ENCODE assay signal across 11 mouse cellular contexts in genomic region chr15:79763601-79764246, GRCm38 (mm10). TPM values are rescaled to one million over a fixed set of nuclear protein-coding genes. Genes with fewer than 3 reads are reported as not detected.
A peak's percentile ranks its signal among the peaks of the same experiment; 100 is the strongest.
DNase-seq lines count a peak whose midpoint lies in the region; ATAC-seq and TF ChIP-seq lines count a peak whose summit lies in the region.
"Had no signal": no experiment of that assay in that cellular context is flagged by ENCODE, and none has a peak within 500 bp of the region (broad histone marks: within the 10 kb centered on the region; RNA-seq: fewer than 3 reads in every experiment).

No protein-coding gene starts in this region.

- no peak overlapping the region for H3K4me3 ChIP-seq in hindbrain, embryonic 16.5 days (ENCODE audit: low read length)
- H3K4me3 ChIP-seq in hindbrain, embryonic 11.5 days (ENCODE audit: low read depth, low read length), result no peak overlapping the region
- no peak overlapping the region for H3K4me3 ChIP-seq in midbrain, postnatal 0 days (ENCODE audit: low read depth, low read length)
- H3K4me3 ChIP-seq in midbrain, embryonic 16.5 days (ENCODE audit: low read depth, low read length), result no peak overlapping the region
- H3K4me3 ChIP-seq in bone marrow macrophage, adult 2 months (ENCODE audit: insufficient read depth, low read length), result no peak overlapping the region
- H3K4me3 ChIP-seq: limb, embryonic 13.5 days had no signal

- H3K4me2 ChIP-seq in hindbrain, embryonic 16.5 days (ENCODE audit: low read length), result no peak overlapping the region
- no peak overlapping the region for H3K4me2 ChIP-seq in hindbrain, embryonic 11.5 days (replicated peaks; ENCODE audit: low read depth, low read length)
- H3K4me2 ChIP-seq in midbrain, postnatal 0 days (ENCODE audit: low read depth, low read length, poor library complexity, severe bottlenecking), result no peak overlapping the region
- H3K4me2 ChIP-seq in midbrain, embryonic 16.5 days (ENCODE audit: low read length), result no peak overlapping the region
- H3K4me2 ChIP-seq: limb, embryonic 13.5 days had no signal

- 0 out of 2 replicates have a peak, but pooled peaks have one; percentile 45 for ATAC-seq in hindbrain, embryonic 16.5 days
- ATAC-seq in hindbrain, embryonic 11.5 days (ENCODE audit: low FRiP score), result no peak
- no peak for ATAC-seq in midbrain, postnatal 0 days (ENCODE audit: low FRiP score)
- no peak for ATAC-seq in midbrain, embryonic 16.5 days

- H3K36me3 ChIP-seq in hindbrain, embryonic 16.5 days (ENCODE audit: control insufficient read depth, insufficient read depth, low read length), result peaks cover 9% of the 10 kb centered on the region; the same call in 1 of the 2 replicates
- H3K36me3 ChIP-seq in hindbrain, embryonic 11.5 days (ENCODE audit: control insufficient read depth, insufficient read depth, low read length), result 0 out of 2 replicates have a peak, but pooled peaks cover 2% of the 10 kb centered on the region
- peaks cover 41% of the 10 kb centered on the region for H3K36me3 ChIP-seq in midbrain, postnatal 0 days (ENCODE audit: insufficient read depth, low read length)
- peaks cover 6% of the 10 kb centered on the region; the same call in 1 of the 2 replicates for H3K36me3 ChIP-seq in midbrain, embryonic 16.5 days (ENCODE audit: control insufficient read depth, insufficient read depth, low read length)

- H3K4me1 ChIP-seq in hindbrain, embryonic 16.5 days (ENCODE audit: control insufficient read depth, insufficient read depth, low read depth, low read length), result peaks cover 7% of the 10 kb centered on the region; the same call in 1 of the 2 replicates
- no peaks in the 10 kb centered on the region for H3K4me1 ChIP-seq in hindbrain, embryonic 11.5 days (replicated peaks; ENCODE audit: control insufficient read depth, insufficient read depth, low read length)
- no peaks in the 10 kb centered on the region for H3K4me1 ChIP-seq in midbrain, postnatal 0 days (ENCODE audit: insufficient read depth, low read length)
- H3K4me1 ChIP-seq in midbrain, embryonic 16.5 days (ENCODE audit: control insufficient read depth, insufficient read depth, low read length), result no peaks in the 10 kb centered on the region; the same call in 1 of the 2 replicates
- peaks cover 47% of the 10 kb centered on the region for H3K4me1 ChIP-seq in bone marrow macrophage, adult 2 months (ENCODE audit: control insufficient read depth, insufficient read depth, low read length)

- 89% methylated on average over 7 of the region's 7 CpGs for WGBS in hindbrain, embryonic 16.5 days
- 89% methylated on average over 7 of the region's 7 CpGs for WGBS in hindbrain, embryonic 11.5 days
- 91% methylated on average over 7 of the region's 7 CpGs for WGBS in midbrain, postnatal 0 days
- 93% methylated on average over 7 of the region's 7 CpGs for WGBS in midbrain, embryonic 16.5 days

- peak; percentile 12; the same call in 1 of the 2 replicates for TF ChIP-seq CTCF in midbrain, postnatal 0 days (IDR thresholded peaks at IDR 0.05)
- no peak for TF ChIP-seq CTCF in bone marrow macrophage, adult 2 months (IDR thresholded peaks at IDR 0.05; ENCODE audit: low read depth, low read length)

- TF ChIP-seq POLR2A in bone marrow macrophage, adult 2 months (IDR thresholded peaks at IDR 0.05; ENCODE audit: borderline replicate concordance, low read depth, low read length), result no peak

- no peaks in the 10 kb centered on the region for H3K9me3 ChIP-seq in hindbrain, embryonic 16.5 days (ENCODE audit: control insufficient read depth, low read length)
- no peaks in the 10 kb centered on the region for H3K9me3 ChIP-seq in hindbrain, embryonic 11.5 days (ENCODE audit: control insufficient read depth, low read length)
- no peaks in the 10 kb centered on the region for H3K9me3 ChIP-seq in midbrain, postnatal 0 days (ENCODE audit: low read length)
- H3K9me3 ChIP-seq in midbrain, embryonic 16.5 days (replicated peaks; ENCODE audit: control insufficient read depth, low read length, poor library complexity, severe bottlenecking), result no peaks in the 10 kb centered on the region
- H3K9me3 ChIP-seq: limb, embryonic 13.5 days had no signal

- no peak for DNase-seq in hindbrain, embryonic 11.5 days (ENCODE audit: low spot score)
- no peak for DNase-seq in midbrain, postnatal 0 days (ENCODE audit: low spot score)
- peak; percentile 78 to 86 for DNase-seq in cerebellum, postnatal 10 days
- no peak for DNase-seq in spleen, postnatal 10 days (ENCODE audit: low spot score in 2 of 2)
- DNase-seq in kidney, postnatal 36 days, result no peak
- DNase-seq: lung, postnatal 4 days; retina, postnatal 1 day had no signal

- H3K9ac ChIP-seq in hindbrain, embryonic 16.5 days (ENCODE audit: low read depth, low read length), result no peak overlapping the region
- no peak overlapping the region for H3K9ac ChIP-seq in hindbrain, embryonic 11.5 days (ENCODE audit: low read depth, low read length)
- no peak overlapping the region for H3K9ac ChIP-seq in midbrain, postnatal 0 days (replicated peaks; ENCODE audit: low read length, poor library complexity, severe bottlenecking)
- H3K9ac ChIP-seq in midbrain, embryonic 16.5 days (ENCODE audit: low read depth, low read length), result no peak overlapping the region
- H3K9ac ChIP-seq: limb, embryonic 13.5 days had no signal

- H3K27me3 ChIP-seq in hindbrain, embryonic 16.5 days (replicated peaks; ENCODE audit: control insufficient read depth, insufficient read depth, low read length), result no peaks in the 10 kb centered on the region
- H3K27me3 ChIP-seq in hindbrain, embryonic 11.5 days (ENCODE audit: control insufficient read depth, insufficient read depth, low read length), result no peaks in the 10 kb centered on the region
- H3K27me3 ChIP-seq in midbrain, postnatal 0 days (ENCODE audit: insufficient read depth, low read length), result no peaks in the 10 kb centered on the region
- no peaks in the 10 kb centered on the region for H3K27me3 ChIP-seq in midbrain, embryonic 16.5 days (ENCODE audit: control insufficient read depth, insufficient read depth, low read depth, low read length)
- H3K27me3 ChIP-seq: limb, embryonic 13.5 days had no signal

- no peak overlapping the region for H3K27ac ChIP-seq in hindbrain, embryonic 16.5 days (ENCODE audit: low read depth, low read length)
- H3K27ac ChIP-seq in hindbrain, embryonic 11.5 days (ENCODE audit: low read depth, low read length), result no peak overlapping the region
- no peak overlapping the region for H3K27ac ChIP-seq in midbrain, postnatal 0 days (ENCODE audit: low read depth, low read length)
- no peak overlapping the region for H3K27ac ChIP-seq in midbrain, embryonic 16.5 days (ENCODE audit: low read length)
- H3K27ac ChIP-seq in bone marrow macrophage, adult 2 months (ENCODE audit: insufficient read depth, low read depth, low read length), result peak overlapping the region; percentile 29; the same call in 1 of the 2 replicates
- H3K27ac ChIP-seq: limb, embryonic 13.5 days had no signal

RNA-seq across cellular contexts. Expression of gene Dnal4, which starts 13.9 kb away (rescaled TPM):
- 61.8 and 64.9 TPM in 2 replicates for polyA plus RNA-seq in hindbrain, embryonic 16.5 days (2015; fragmentation: Nextera tagmentation; extraction: Ambion mirVana)
- polyA plus RNA-seq in hindbrain, embryonic 11.5 days (2014; fragmentation: Nextera tagmentation; extraction: Ambion mirVana), result 61.8 and 71.9 TPM in 2 replicates
- total RNA-seq in midbrain, postnatal 0 days (2014; rRNA removed), result 40.8 and 44.0 TPM in 2 replicates
- polyA plus RNA-seq in midbrain, postnatal 0 days (2015; fragmentation: Nextera tagmentation; extraction: Ambion mirVana), result 55.9 and 59.7 TPM in 2 replicates
- 69.0 and 76.5 TPM in 2 replicates for polyA plus RNA-seq in midbrain, embryonic 16.5 days (2015; fragmentation: Nextera tagmentation; extraction: Ambion mirVana)
- polyA plus RNA-seq in bone marrow macrophage, adult 2 months (2012; ENCODE audit: insufficient read depth, insufficient read length, missing spikeins), result 23.9 and 26.0 TPM in 2 replicates

RNA-seq across cellular contexts. Expression of gene Sun2, which starts 21.4 kb away (rescaled TPM):
- polyA plus RNA-seq in hindbrain, embryonic 16.5 days (2015; fragmentation: Nextera tagmentation; extraction: Ambion mirVana), result 4.6 and 4.7 TPM in 2 replicates
- 4.3 and 9.5 TPM in 2 replicates for polyA plus RNA-seq in hindbrain, embryonic 11.5 days (2014; fragmentation: Nextera tagmentation; extraction: Ambion mirVana)
- total RNA-seq in midbrain, postnatal 0 days (2014; rRNA removed), result 32.3 and 33.7 TPM in 2 replicates
- polyA plus RNA-seq in midbrain, postnatal 0 days (2015; fragmentation: Nextera tagmentation; extraction: Ambion mirVana), result 2.8 and 3.1 TPM in 2 replicates
- 5.7 and 6.0 TPM in 2 replicates for polyA plus RNA-seq in midbrain, embryonic 16.5 days (2015; fragmentation: Nextera tagmentation; extraction: Ambion mirVana)
- polyA plus RNA-seq in bone marrow macrophage, adult 2 months (2012; ENCODE audit: insufficient read depth, insufficient read length, missing spikeins), result 57.1 and 63.2 TPM in 2 replicates

RNA-seq across cellular contexts. Expression of gene Nptxr, which starts 40.8 kb away (rescaled TPM):
- polyA plus RNA-seq in hindbrain, embryonic 16.5 days (2015; fragmentation: Nextera tagmentation; extraction: Ambion mirVana), result 44.1 and 58.7 TPM in 2 replicates
- polyA plus RNA-seq in hindbrain, embryonic 11.5 days (2014; fragmentation: Nextera tagmentation; extraction: Ambion mirVana), result 1.5 and 1.7 TPM in 2 replicates
- total RNA-seq in midbrain, postnatal 0 days (2014; rRNA removed), result 254 and 288 TPM in 2 replicates
- 84.2 and 97.8 TPM in 2 replicates for polyA plus RNA-seq in midbrain, postnatal 0 days (2015; fragmentation: Nextera tagmentation; extraction: Ambion mirVana)
- 55.0 and 62.1 TPM in 2 replicates for polyA plus RNA-seq in midbrain, embryonic 16.5 days (2015; fragmentation: Nextera tagmentation; extraction: Ambion mirVana)
- 3.1 and 4.5 TPM in 2 replicates for polyA plus RNA-seq in bone marrow macrophage, adult 2 months (2012; ENCODE audit: insufficient read depth, insufficient read length, missing spikeins)

Comparison
In these comparisons a context has a peak if more than half of its experiments do, and no peak if none do; other contexts are left out.
1. DNase-seq: peak in cerebellum, postnatal 10 days (2 of 2); none in hindbrain, embryonic 11.5 days (single experiment), midbrain, postnatal 0 days (single experiment), spleen, postnatal 10 days (0 of 2) and kidney, postnatal 36 days (0 of 2).